Mouse (Mus musculus) heart, embryonic 12.5 days (tissue): ENCODE results near the gene Kdm4b. TPM values are rescaled to one million over a fixed set of nuclear protein-coding genes. Genes with fewer than 3 reads are reported as not detected.

Experiments
- ATAC-seq: fragments of 200-750 bp; cut with Nextera tagmentation; 2 replicates; pipeline ENCODE4 v1.8.0; 2017; ENCODE audit warnings: moderate TSS enrichment, moderate library complexity; ENCODE audit not compliant: insufficient number of reproducible peaks, low FRiP score
- H3K27ac ChIP-seq: fragments of 300-500 bp; sonication (generic); 2 replicates; pipeline ENCODE4 v1.5.1; 2016; ENCODE audit warnings: mild to moderate bottlenecking, moderate library complexity; ENCODE audit not compliant: poor library complexity, severe bottlenecking
- H3K27me3 ChIP-seq: fragments of 300-500 bp; sonication (generic); replicated peaks from 2 replicates; pipeline ENCODE4 v1.6.1; 2016; ENCODE audit warnings: mild to moderate bottlenecking, moderate library complexity
- H3K36me3 ChIP-seq: fragments of 300-500 bp; sonication (generic); 2 replicates; pipeline ENCODE4 v1.6.1; 2016; ENCODE audit warnings: mild to moderate bottlenecking, moderate library complexity
- H3K4me1 ChIP-seq: fragments of 300-500 bp; sonication (generic); replicated peaks from 2 replicates; pipeline ENCODE4 v1.6.1; 2016; ENCODE audit warnings: mild to moderate bottlenecking
- H3K4me2 ChIP-seq: fragments of 300-500 bp; sonication (generic); 2 replicates; pipeline ENCODE4 v1.6.1; 2016; ENCODE audit warnings: mild to moderate bottlenecking, moderate library complexity
- H3K4me3 ChIP-seq: fragments of 300-500 bp; sonication (generic); 2 replicates; pipeline ENCODE4 v1.5.1; 2016; ENCODE audit warnings: mild to moderate bottlenecking
- H3K9ac ChIP-seq: fragments of 300-500 bp; sonication (generic); 2 replicates; pipeline ENCODE4 v1.6.1; 2016; ENCODE audit warnings: mild to moderate bottlenecking, moderate library complexity
- H3K9me3 ChIP-seq: fragments of 300-500 bp; sonication (generic); replicated peaks from 2 replicates; pipeline ENCODE4 v1.6.1; 2016; ENCODE audit warnings: mild to moderate bottlenecking, moderate library complexity
- WGBS: fragments of 180-500 bp; shearing (Covaris S2); methylation state at CpG from one replicate; pipeline ENCODE4 v1.1.7; 2016; 5-methylcytosine and 5-hydroxymethylcytosine counted together
- polyA plus RNA-seq: library from polyadenylated mRNA; unstranded; fragments of >200 nt; fragmentation: Nextera tagmentation; extraction: Ambion mirVana; gene quantifications from 2 replicates; pipeline ENCODE4 v1.2.1, GENCODE M21; 2016

Kdm4b gene
- polyA plus RNA-seq, 1 experiment from 2014 or later = 37.1 TPM

GRCm38 (mm10) chr17:56348128-56348527, 22.3 kb downstream of the Kdm4b start:
- H3K27ac ChIP-seq = no peak overlapping the region
- no peaks in the 10 kb centered on the region for H3K9me3 ChIP-seq
- H3K9ac ChIP-seq = 0 out of 2 replicates have a peak overlapping the region, but pooled peaks have one; percentile 2
- H3K4me2 ChIP-seq = no peak overlapping the region
- H3K4me3 ChIP-seq = no peak overlapping the region
- no peak for ATAC-seq
- peaks cover 46% of the 10 kb centered on the region for H3K4me1 ChIP-seq
- no peaks in the 10 kb centered on the region for H3K27me3 ChIP-seq
- WGBS = 59% methylated on average over 4 of the region's 4 CpGs
- peaks cover 26% of the 10 kb centered on the region for H3K36me3 ChIP-seq

- no peak overlapping the region for H3K27ac ChIP-seq
- ATAC-seq = no peak
- H3K4me2 ChIP-seq = no peak overlapping the region
- H3K4me1 ChIP-seq = peaks cover 43% of the 10 kb centered on the region
- no peaks in the 10 kb centered on the region for H3K27me3 ChIP-seq
- H3K4me3 ChIP-seq = no peak overlapping the region
- no peaks in the 10 kb centered on the region for H3K9me3 ChIP-seq
- no peak overlapping the region for H3K9ac ChIP-seq
- H3K36me3 ChIP-seq = peaks cover 30% of the 10 kb centered on the region
Observed at GRCm38 (mm10) chr17:56348586-56348985, 22.7 kb downstream of the Kdm4b start.

GRCm38 (mm10) chr17:56350694-56351093, 24.8 kb downstream of the Kdm4b start:
- no peak overlapping the region for H3K4me2 ChIP-seq
- ATAC-seq = peak; percentile 34; the same call in 1 of the 2 replicates

DNA sequence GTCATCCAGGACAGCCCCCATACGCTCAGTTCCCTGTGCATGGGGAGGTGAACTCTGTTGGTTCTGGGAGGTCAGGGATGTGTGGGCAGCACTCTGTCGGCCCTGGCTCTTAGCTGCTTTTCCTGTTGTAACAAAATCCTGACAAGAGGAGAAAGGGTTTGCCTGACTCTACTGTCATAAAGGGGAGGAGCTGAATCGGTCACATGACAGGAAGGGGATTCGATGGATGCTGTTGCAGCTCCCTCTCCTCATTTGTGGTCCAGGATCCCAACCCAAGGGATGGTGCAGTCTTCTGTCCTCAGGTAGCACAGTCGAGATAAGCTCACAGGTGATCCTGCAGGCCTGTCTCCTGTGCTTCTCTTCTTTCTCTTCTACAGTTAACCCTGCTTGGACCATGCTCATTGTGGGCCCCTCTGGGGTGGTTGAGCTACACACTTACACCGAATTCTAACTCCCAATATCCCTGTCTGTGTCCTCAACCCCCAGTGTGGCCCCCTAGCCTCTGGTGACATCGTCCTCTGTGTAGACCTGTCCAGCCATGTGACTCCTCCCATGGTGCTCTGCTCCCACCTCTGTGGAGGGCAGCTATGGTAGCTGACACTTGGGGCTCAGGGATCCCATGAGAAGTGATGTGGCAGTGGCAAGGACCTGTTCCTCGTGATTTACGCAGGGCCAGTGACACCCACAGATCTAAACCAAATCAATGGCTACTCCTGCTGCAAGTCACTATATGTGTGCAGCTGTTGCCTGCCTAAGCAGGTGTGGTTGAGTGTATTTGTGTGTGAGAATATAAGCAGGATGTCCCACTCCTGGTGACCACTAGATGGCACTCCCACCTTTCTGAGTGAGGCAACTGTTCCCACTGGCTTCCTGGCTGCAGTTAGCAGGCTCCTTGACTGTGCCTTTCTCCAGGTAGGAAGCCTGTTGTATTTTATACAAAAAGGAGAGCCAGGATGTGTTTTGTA, 31.3 kb downstream of the Kdm4b start:
- Histone ChIP-seq H3K27me3 (no peaks in the 10 kb centered on the region), H3K27ac (no peak overlapping the region), H3K9ac (no peak overlapping the region), H3K9me3 (no peaks in the 10 kb centered on the region), H3K36me3 (peaks cover 78% of the 10 kb centered on the region), H3K4me2 (no peak overlapping the region), H3K4me3 (no peak overlapping the region), H3K4me1 (peaks cover 14% of the 10 kb centered on the region)
- 60% methylated on average over 9 of the region's 9 CpGs for WGBS
- ATAC-seq = peak; percentile 25; the same call in 1 of the 2 replicates

More at GRCm38 (mm10) chr17:56350694-56351093, 24.8 kb downstream of the Kdm4b start:
- WGBS = 34% methylated on average over 2 of the region's 2 CpGs
- peaks cover 46% of the 10 kb centered on the region for H3K36me3 ChIP-seq
- no peak overlapping the region for H3K27ac ChIP-seq
- H3K9ac ChIP-seq = 0 out of 2 replicates have a peak overlapping the region, but pooled peaks have one; percentile 48
- peaks cover 43% of the 10 kb centered on the region for H3K4me1 ChIP-seq
- no peaks in the 10 kb centered on the region for H3K9me3 ChIP-seq
- H3K27me3 ChIP-seq = no peaks in the 10 kb centered on the region
- H3K4me3 ChIP-seq = no peak overlapping the region

GRCm38 (mm10) chr17:56359183-56359725, 33.4 kb downstream of the Kdm4b start:
- peaks cover 14% of the 10 kb centered on the region for H3K4me1 ChIP-seq
- H3K9me3 ChIP-seq = no peaks in the 10 kb centered on the region
- no peak overlapping the region for H3K27ac ChIP-seq
- ATAC-seq = no peak
- H3K4me2 ChIP-seq = no peak overlapping the region
- no peak overlapping the region for H3K9ac ChIP-seq
- H3K4me3 ChIP-seq = no peak overlapping the region
- WGBS = 82% methylated on average over 3 of the region's 3 CpGs
- H3K27me3 ChIP-seq = no peaks in the 10 kb centered on the region
- H3K36me3 ChIP-seq = peaks cover 68% of the 10 kb centered on the region

DNA sequence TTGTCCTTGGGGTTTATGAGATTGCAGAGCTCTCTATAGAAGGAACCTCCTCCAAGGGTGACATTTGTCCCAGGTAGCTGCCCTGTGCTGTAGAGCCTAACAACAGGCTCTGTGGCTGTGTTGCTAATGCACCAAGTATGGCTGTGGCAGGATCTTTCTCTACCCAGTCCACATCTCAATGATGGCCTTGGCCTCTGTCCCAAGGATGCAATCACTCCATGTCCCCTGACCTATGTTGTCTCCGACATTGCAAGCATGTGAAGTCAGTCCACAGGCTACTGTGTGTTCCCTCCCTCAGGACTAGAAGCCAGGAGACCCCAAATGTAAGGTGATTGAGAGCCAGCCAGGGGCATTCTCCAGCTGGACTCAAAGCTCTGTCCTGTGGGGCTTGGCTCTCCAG, 34.0 kb downstream of the Kdm4b start:
- no peak overlapping the region for H3K4me3 ChIP-seq
- no peaks in the 10 kb centered on the region for H3K27me3 ChIP-seq
- H3K9me3 ChIP-seq = no peaks in the 10 kb centered on the region
- H3K4me1 ChIP-seq = peaks cover 15% of the 10 kb centered on the region
- no peak overlapping the region for H3K9ac ChIP-seq
- no peak overlapping the region for H3K27ac ChIP-seq
- H3K36me3 ChIP-seq = peaks cover 62% of the 10 kb centered on the region
- WGBS = 84% methylated on average over 1 of the region's 1 CpGs
- H3K4me2 ChIP-seq = no peak overlapping the region
- no peak for ATAC-seq

DNA sequence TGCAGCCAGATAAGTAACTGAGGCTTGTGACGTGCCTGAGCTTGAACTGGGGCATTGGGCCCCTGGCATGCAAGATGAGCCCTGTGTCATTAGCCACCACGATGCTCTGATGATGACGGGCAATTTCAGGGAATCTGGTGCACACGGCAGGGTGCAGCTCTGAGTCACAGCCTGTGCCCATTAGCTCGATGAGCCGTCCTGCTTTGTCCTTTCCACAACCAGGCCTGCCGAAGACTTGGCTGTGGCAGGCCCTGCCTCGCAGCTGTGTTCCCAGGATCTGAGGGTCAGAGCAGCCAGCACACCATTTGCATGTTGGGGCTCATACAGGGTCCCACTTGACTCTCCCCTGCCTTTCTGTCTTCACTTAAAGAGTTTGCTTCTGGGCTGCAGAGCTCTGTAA, 34.6 kb downstream of the Kdm4b start:
- Histone ChIP-seq H3K9ac (no peak overlapping the region), H3K4me1 (peaks cover 21% of the 10 kb centered on the region), H3K4me3 (no peak overlapping the region), H3K27me3 (no peaks in the 10 kb centered on the region), H3K9me3 (no peaks in the 10 kb centered on the region), H3K27ac (no peak overlapping the region), H3K4me2 (no peak overlapping the region), H3K36me3 (peaks cover 56% of the 10 kb centered on the region)
- no peak for ATAC-seq
- 68% methylated on average over 8 of the region's 8 CpGs for WGBS

- WGBS = 81% methylated on average over 2 of the region's 2 CpGs
Observed at GRCm38 (mm10) chr17:56361542-56361941, 35.7 kb downstream of the Kdm4b start.

GRCm38 (mm10) chr17:56365791-56366673, 40.2 kb downstream of the Kdm4b start:
- WGBS = 46% methylated on average over 7 of the region's 7 CpGs
- H3K4me2 ChIP-seq = no peak overlapping the region
- H3K36me3 ChIP-seq = peaks cover 47% of the 10 kb centered on the region
- no peak overlapping the region for H3K4me3 ChIP-seq
- H3K27me3 ChIP-seq = no peaks in the 10 kb centered on the region
- H3K27ac ChIP-seq = 0 out of 2 replicates have a peak overlapping the region, but pooled peaks have one; percentile 31
- ATAC-seq = 0 out of 2 replicates have a peak, but pooled peaks have one; percentile 1
- peaks cover 24% of the 10 kb centered on the region for H3K4me1 ChIP-seq
- peak overlapping the region; percentile 42 for H3K9ac ChIP-seq
- no peaks in the 10 kb centered on the region for H3K9me3 ChIP-seq

More at GRCm38 (mm10) chr17:56361542-56361941, 35.7 kb downstream of the Kdm4b start:
- peaks cover 45% of the 10 kb centered on the region for H3K36me3 ChIP-seq
- H3K27me3 ChIP-seq = no peaks in the 10 kb centered on the region
- H3K4me3 ChIP-seq = no peak overlapping the region
- no peak for ATAC-seq
- H3K9ac ChIP-seq = no peak overlapping the region
- no peaks in the 10 kb centered on the region for H3K9me3 ChIP-seq
- H3K4me2 ChIP-seq = no peak overlapping the region
- peaks cover 32% of the 10 kb centered on the region for H3K4me1 ChIP-seq
- no peak overlapping the region for H3K27ac ChIP-seq

DNA sequence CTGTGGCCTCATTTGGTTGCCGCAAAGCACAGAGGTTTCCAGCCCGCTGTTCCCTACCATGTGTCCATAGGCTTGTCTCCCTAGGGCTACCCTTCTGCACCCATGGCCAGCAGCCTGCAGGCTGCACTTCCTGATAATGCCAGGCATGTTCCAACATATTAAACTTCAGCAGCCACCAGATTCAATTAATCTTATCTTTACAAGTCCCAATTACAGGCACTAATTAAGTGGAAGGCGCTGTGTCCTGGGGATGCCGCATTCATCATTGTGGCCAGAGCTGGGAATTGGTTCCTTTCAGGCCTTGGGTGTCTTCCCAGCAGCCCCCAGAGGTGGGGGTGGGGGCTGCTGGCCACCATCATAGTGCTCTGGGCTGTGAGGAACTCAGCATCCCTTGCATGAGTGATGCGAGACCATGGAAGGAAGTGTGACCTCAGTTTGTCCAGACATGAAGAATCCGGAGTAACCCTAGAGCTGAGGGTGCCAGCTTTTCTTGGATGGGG, 42.5 kb downstream of the Kdm4b start:
- 88% methylated on average over 6 of the region's 6 CpGs for WGBS
- H3K27me3 ChIP-seq = no peaks in the 10 kb centered on the region
- H3K27ac ChIP-seq = no peak overlapping the region
- peaks cover 55% of the 10 kb centered on the region for H3K36me3 ChIP-seq
- no peak for ATAC-seq
- no peak overlapping the region for H3K9ac ChIP-seq
- H3K9me3 ChIP-seq = no peaks in the 10 kb centered on the region
- H3K4me2 ChIP-seq = no peak overlapping the region
- peaks cover 27% of the 10 kb centered on the region for H3K4me1 ChIP-seq
- no peak overlapping the region for H3K4me3 ChIP-seq
